Mouse (Mus musculus): ENCODE measurements at regions not wholly inside any gene's neighbourhood (a gene's known extent, or its start where the extent isn't known, plus 50 kb on each side); places are given as distances from the start of the nearest gene placed in this dataset.

DNA sequence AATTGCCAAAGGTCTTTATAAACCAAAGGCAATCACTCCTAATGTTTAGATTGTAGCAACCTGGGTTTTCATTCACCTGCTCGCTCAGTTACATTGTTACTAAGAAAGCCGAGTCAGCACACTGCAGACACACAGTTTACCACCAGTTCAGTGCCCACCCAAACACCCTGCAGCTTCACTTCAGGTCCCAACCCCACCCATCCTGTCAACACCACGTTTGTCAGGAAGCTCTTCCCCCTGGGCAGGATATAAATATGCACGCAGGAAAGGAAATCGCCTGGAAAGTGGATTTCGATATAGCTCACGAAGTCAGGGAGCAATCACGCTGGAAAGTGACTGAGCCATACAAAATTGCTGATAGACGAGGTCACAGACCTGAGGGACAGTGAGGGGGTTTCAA lies 70.1 kb upstream of the Osbpl8 start:
- no peaks in the 10 kb centered on the region for H3K4me1 ChIP-seq (ENCODE audit: control insufficient read depth, insufficient read depth, low read length)
- WGBS, result 54% methylated on average over 9 of the region's 9 CpGs
- no peak for TF ChIP-seq POLR2A (IDR thresholded peaks at IDR 0.05; ENCODE audit: low read depth, low read length)
- no peak for TF ChIP-seq CTCF (conservative IDR thresholded peaks at IDR 0.05; ENCODE audit: insufficient read depth, insufficient read length, low read depth, low read length)
- H3K4me3 ChIP-seq (ENCODE audit: insufficient read depth, low read depth, low read length), result no peak overlapping the region
- DNase-seq, result peak; percentile 53
- no peaks in the 10 kb centered on the region for H3K36me3 ChIP-seq (ENCODE audit: control insufficient read depth, insufficient read depth, low read length)
- H3K27me3 ChIP-seq (replicated peaks; ENCODE audit: control insufficient read depth, insufficient read depth, low read length), result no peaks in the 10 kb centered on the region
- H3K27ac ChIP-seq (ENCODE audit: insufficient read depth, low read depth, low read length), result peak overlapping the region; percentile 20; the same call in 1 of the 2 replicates

- Histone ChIP-seq H3K27me3 (replicated peaks; ENCODE audit: control insufficient read depth, insufficient read depth, low read length) (no peaks in the 10 kb centered on the region), H3K4me1 (ENCODE audit: control insufficient read depth, insufficient read depth, low read length) (no peaks in the 10 kb centered on the region), H3K4me3 (ENCODE audit: insufficient read depth, low read depth, low read length) (no peak overlapping the region), H3K27ac (ENCODE audit: insufficient read depth, low read depth, low read length) (no peak overlapping the region), H3K36me3 (ENCODE audit: control insufficient read depth, insufficient read depth, low read length) (no peaks in the 10 kb centered on the region)
- TF ChIP-seq POLR2A (IDR thresholded peaks at IDR 0.05; ENCODE audit: low read depth, low read length) (no peak), CTCF (conservative IDR thresholded peaks at IDR 0.05; ENCODE audit: insufficient read depth, insufficient read length, low read depth, low read length) (no peak)
- 45% methylated on average over 5 of the region's 5 CpGs for WGBS
- DNase-seq, result no peak
These were observed 75.2 kb upstream of the Osbpl8 start for GRCm38 (mm10) chr10:111089382-111089781.

GRCm38 (mm10) chr10:111085561-111085960 lies 75.6 kb upstream of the Zdhhc17 start:
- Histone ChIP-seq H3K4me3 (ENCODE audit: insufficient read depth, low read depth, low read length) (no peak overlapping the region), H3K36me3 (ENCODE audit: control insufficient read depth, insufficient read depth, low read length) (no peaks in the 10 kb centered on the region), H3K27me3 (replicated peaks; ENCODE audit: control insufficient read depth, insufficient read depth, low read length) (no peaks in the 10 kb centered on the region), H3K27ac (ENCODE audit: insufficient read depth, low read depth, low read length) (no peak overlapping the region), H3K4me1 (ENCODE audit: control insufficient read depth, insufficient read depth, low read length) (no peaks in the 10 kb centered on the region; the same call in 1 of the 2 replicates)
- TF ChIP-seq POLR2A (IDR thresholded peaks at IDR 0.05; ENCODE audit: low read depth, low read length) (no peak), CTCF (conservative IDR thresholded peaks at IDR 0.05; ENCODE audit: insufficient read depth, insufficient read length, low read depth, low read length) (no peak)
- 73% methylated on average over 8 of the region's 8 CpGs for WGBS
- DNase-seq, result no peak

- Histone ChIP-seq H3K4me3 (ENCODE audit: insufficient read depth, low read depth, low read length) (no peak overlapping the region), H3K27ac (ENCODE audit: insufficient read depth, low read depth, low read length) (no peak overlapping the region), H3K27me3 (replicated peaks; ENCODE audit: control insufficient read depth, insufficient read depth, low read length) (no peaks in the 10 kb centered on the region), H3K4me1 (ENCODE audit: control insufficient read depth, insufficient read depth, low read length) (no peaks in the 10 kb centered on the region; the same call in 1 of the 2 replicates), H3K36me3 (ENCODE audit: control insufficient read depth, insufficient read depth, low read length) (no peaks in the 10 kb centered on the region)
- TF ChIP-seq CTCF (conservative IDR thresholded peaks at IDR 0.05; ENCODE audit: insufficient read depth, insufficient read length, low read depth, low read length), result no peak
- no peak for TF ChIP-seq POLR2A (IDR thresholded peaks at IDR 0.05; ENCODE audit: low read depth, low read length)
- peak; percentile 42 for DNase-seq
- WGBS, result 42% methylated on average over 4 of the region's 4 CpGs
These were observed 74.4 kb upstream of the Zdhhc17 start for GRCm38 (mm10) chr10:111084267-111084780.

DNA sequence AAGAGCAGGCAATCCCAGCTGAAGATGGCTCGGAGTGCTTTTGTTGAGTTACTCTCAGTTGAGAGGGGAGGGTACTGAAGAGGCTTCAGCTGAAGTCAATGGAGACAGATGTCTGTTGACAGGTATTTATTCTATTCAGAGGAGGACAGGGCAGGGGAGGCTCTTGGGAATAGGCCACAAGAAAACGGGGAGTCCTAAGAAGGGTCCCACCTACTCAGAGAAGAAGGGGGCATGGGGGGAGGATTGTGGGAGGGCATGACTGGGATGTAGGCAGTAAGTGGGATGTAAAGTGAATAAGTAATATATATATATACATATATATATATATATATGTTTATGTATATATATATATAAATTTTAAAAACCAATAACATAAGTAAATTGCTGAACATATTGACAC lies 73.9 kb upstream of the Zdhhc17 start:
- H3K36me3 ChIP-seq (ENCODE audit: control insufficient read depth, insufficient read depth, low read length), result no peaks in the 10 kb centered on the region
- WGBS, result 71% methylated on average over 2 of the region's 2 CpGs
- H3K4me1 ChIP-seq (ENCODE audit: control insufficient read depth, insufficient read depth, low read length), result no peaks in the 10 kb centered on the region; the same call in 1 of the 2 replicates
- no peak for TF ChIP-seq CTCF (conservative IDR thresholded peaks at IDR 0.05; ENCODE audit: insufficient read depth, insufficient read length, low read depth, low read length)
- TF ChIP-seq POLR2A (IDR thresholded peaks at IDR 0.05; ENCODE audit: low read depth, low read length), result no peak
- DNase-seq, result no peak
- H3K27me3 ChIP-seq (replicated peaks; ENCODE audit: control insufficient read depth, insufficient read depth, low read length), result no peaks in the 10 kb centered on the region
- H3K4me3 ChIP-seq (ENCODE audit: insufficient read depth, low read depth, low read length), result no peak overlapping the region
- H3K27ac ChIP-seq (ENCODE audit: insufficient read depth, low read depth, low read length), result no peak overlapping the region

DNA sequence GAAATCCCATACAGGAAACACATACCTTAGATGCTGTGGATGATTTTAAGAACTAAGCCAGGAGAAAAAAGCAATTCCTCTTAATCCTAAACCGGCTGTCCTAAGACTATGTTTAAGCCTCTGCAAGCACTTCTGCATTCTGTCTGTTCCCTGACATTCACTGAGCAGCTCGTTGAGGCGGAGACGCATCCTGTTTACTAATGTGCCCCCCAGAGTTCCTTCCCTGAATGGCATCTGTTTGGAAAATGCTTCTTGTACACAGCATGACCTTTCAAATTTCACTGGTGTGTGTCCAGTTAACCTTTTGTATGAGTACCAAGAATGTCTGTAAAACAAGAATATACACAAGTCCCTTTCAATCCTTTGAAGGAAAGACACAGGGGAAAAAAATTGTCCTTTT lies 73.4 kb upstream of the Zdhhc17 start:
- Histone ChIP-seq H3K27ac (ENCODE audit: insufficient read depth, low read depth, low read length) (no peak overlapping the region), H3K36me3 (ENCODE audit: control insufficient read depth, insufficient read depth, low read length) (no peaks in the 10 kb centered on the region), H3K27me3 (replicated peaks; ENCODE audit: control insufficient read depth, insufficient read depth, low read length) (no peaks in the 10 kb centered on the region), H3K4me3 (ENCODE audit: insufficient read depth, low read depth, low read length) (no peak overlapping the region), H3K4me1 (ENCODE audit: control insufficient read depth, insufficient read depth, low read length) (no peaks in the 10 kb centered on the region; the same call in 1 of the 2 replicates)
- 18% methylated on average over 4 of the region's 4 CpGs for WGBS
- peak; percentile 59 for DNase-seq
- TF ChIP-seq POLR2A (IDR thresholded peaks at IDR 0.05; ENCODE audit: low read depth, low read length), result no peak
- no peak; the same call in 1 of the 2 replicates for TF ChIP-seq CTCF (conservative IDR thresholded peaks at IDR 0.05; ENCODE audit: insufficient read depth, insufficient read length, low read depth, low read length)

- Histone ChIP-seq H3K27me3 (replicated peaks; ENCODE audit: control insufficient read depth, insufficient read depth, low read length) (no peaks in the 10 kb centered on the region), H3K4me3 (ENCODE audit: insufficient read depth, low read depth, low read length) (no peak overlapping the region), H3K36me3 (ENCODE audit: control insufficient read depth, insufficient read depth, low read length) (no peaks in the 10 kb centered on the region), H3K27ac (ENCODE audit: insufficient read depth, low read depth, low read length) (no peak overlapping the region), H3K4me1 (ENCODE audit: control insufficient read depth, insufficient read depth, low read length) (no peaks in the 10 kb centered on the region; the same call in 1 of the 2 replicates)
- DNase-seq, result no peak
- no peak for TF ChIP-seq CTCF (conservative IDR thresholded peaks at IDR 0.05; ENCODE audit: insufficient read depth, insufficient read length, low read depth, low read length)
- no peak for TF ChIP-seq POLR2A (IDR thresholded peaks at IDR 0.05; ENCODE audit: low read depth, low read length)
- 79% methylated on average over 10 of the region's 10 CpGs for WGBS
These were observed 70.4 kb upstream of the Zdhhc17 start for GRCm38 (mm10) chr10:111080322-111080721.
